ENCODE assay signal across 17 mouse cellular contexts in the genomic region with DNA sequence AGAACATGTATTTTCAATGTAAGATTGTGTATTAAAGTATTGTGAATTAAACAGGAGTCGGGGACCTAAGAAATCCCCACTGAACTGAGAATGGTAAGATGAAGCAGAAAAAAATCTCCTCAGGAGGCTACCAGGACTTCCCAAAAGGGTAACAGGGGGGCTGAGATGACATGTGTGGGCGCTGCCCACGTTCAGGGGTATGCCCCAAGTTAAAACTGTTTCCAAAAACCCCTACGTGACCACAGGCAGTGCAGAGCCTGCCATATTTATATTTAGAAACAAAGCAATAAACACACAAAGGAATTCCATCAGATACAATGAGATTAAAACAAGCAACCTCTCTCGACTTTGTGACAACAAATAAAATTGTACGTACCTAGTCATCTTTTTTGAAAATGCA. TPM values are rescaled to one million over a fixed set of nuclear protein-coding genes. Genes with fewer than 3 reads are reported as not detected.
A peak's percentile ranks its signal among the peaks of the same experiment; 100 is the strongest.
DNase-seq lines count a peak whose midpoint lies in the region; ATAC-seq and TF ChIP-seq lines count a peak whose summit lies in the region.
"Had no signal": no experiment of that assay in that cellular context is flagged by ENCODE, and none has a peak within 500 bp of the region (broad histone marks: within the 10 kb centered on the region; RNA-seq: fewer than 3 reads in every experiment).

No protein-coding gene starts in this region.

- peak; percentile 43 for ATAC-seq in inflammation-experienced regulatory T-cells, adult 6 months
- ATAC-seq: forebrain, embryonic 13.5 days; forebrain, embryonic 16.5 days had no signal

- dilution Hi-C loops in CH12.LX (cut with MboI; ENCODE audit: extremely low pct_ligation_motif_present, extremely low pct_unique_long_range_greater_than_20kb, low sequenced_read_pairs) = no loop called here

- H3K27ac ChIP-seq in CH12.LX (ENCODE audit: insufficient read depth, low read depth) = no peak overlapping the region
- H3K27ac ChIP-seq: embryonic facial prominence, embryonic 10.5 days; embryonic facial prominence, embryonic 12.5 days; forebrain, embryonic 13.5 days had no signal

- TF ChIP-seq CTCF in CH12.LX (conservative IDR thresholded peaks at IDR 0.05 in 1 of 2, IDR thresholded peaks at IDR 0.05 in 1 of 2; ENCODE audit: low read depth in 2 of 2, low read length in 2 of 2) = no peak

- peak overlapping the region; percentile 62 for H3K9ac ChIP-seq in CH12.LX (ENCODE audit: insufficient read depth, low read depth)
- H3K9ac ChIP-seq: embryonic facial prominence, embryonic 12.5 days; forebrain, embryonic 13.5 days had no signal

- no peak overlapping the region for H3K4me3 ChIP-seq in CH12.LX (replicated peaks in 1 of 3; ENCODE audit: low read depth in 2 of 3, low read length in 2 of 3, poor library complexity in 1 of 3)
- H3K4me3 ChIP-seq: embryonic facial prominence, embryonic 10.5 days; embryonic facial prominence, embryonic 12.5 days; forebrain, embryonic 13.5 days had no signal

- no peaks in the 10 kb centered on the region for H3K36me3 ChIP-seq in CH12.LX (replicated peaks in 1 of 2; ENCODE audit: control insufficient read depth in 1 of 2, insufficient read depth in 1 of 2, low read length in 1 of 2)
- H3K36me3 ChIP-seq: embryonic facial prominence, embryonic 10.5 days; embryonic facial prominence, embryonic 12.5 days had no signal

- TF ChIP-seq POLR2A in CH12.LX (IDR thresholded peaks at IDR 0.05; ENCODE audit: low read depth, low read length) = no peak

- in situ Hi-C loops in CH12.LX (cut with MboI; ENCODE audit: low pct_ligation_motif_present, low pct_unique_long_range_greater_than_20kb, low sequenced_read_pairs) = no loop called here

- H3K9me3 ChIP-seq in CH12.LX (replicated peaks; ENCODE audit: low read length) = no peaks in the 10 kb centered on the region
- H3K9me3 ChIP-seq: embryonic facial prominence, embryonic 10.5 days; embryonic facial prominence, embryonic 12.5 days; forebrain, embryonic 13.5 days had no signal

- H3K4me1 ChIP-seq in CH12.LX (ENCODE audit: control insufficient read depth in 1 of 2, insufficient read depth in 2 of 2) = peaks cover 23 to 82% of the 10 kb centered on the region in 2 experiments
- H3K4me1 ChIP-seq: forebrain, embryonic 13.5 days had no signal

- no peak for TF ChIP-seq RAD21 in CH12.LX (IDR thresholded peaks at IDR 0.05; ENCODE audit: low read depth, low read length)

- peak; percentile 69; the same call in 1 of the 2 replicates for TF ChIP-seq EP300 in CH12.LX (IDR thresholded peaks at IDR 0.05; ENCODE audit: low read length)

- no peaks in the 10 kb centered on the region for H3K79me2 ChIP-seq in CH12.LX (replicated peaks; ENCODE audit: control insufficient read depth, extremely low read depth, insufficient read depth, poor library complexity, severe bottlenecking)

- peak overlapping the region; percentile 62 for H3K4me2 ChIP-seq in CH12.LX (ENCODE audit: insufficient read depth, low read depth, poor library complexity, severe bottlenecking)
- H3K4me2 ChIP-seq: embryonic facial prominence, embryonic 12.5 days; forebrain, embryonic 13.5 days had no signal

- H3K27me3 ChIP-seq in CH12.LX (replicated peaks) = no peaks in the 10 kb centered on the region
- H3K27me3 ChIP-seq: embryonic facial prominence, embryonic 12.5 days; forebrain, embryonic 13.5 days had no signal

- DNase-seq in A20 (ENCODE audit: low read depth, low spot score) (peak; percentile 58), CH12.LX (ENCODE audit: extremely low read depth) (peak; percentile 51)
- no peak for DNase-seq in spleen, postnatal 10 days (ENCODE audit: low spot score in 2 of 2)
- DNase-seq in neural tube, embryonic 10.5 days (ENCODE audit: extremely low spot score, low spot score) = no peak
- no peak for DNase-seq in adrenal gland, adult 18-20 months (ENCODE audit: low spot score in 2 of 2)
- DNase-seq: adrenal gland, adult 8-10 months; adrenal gland, postnatal 14 days; cerebellum, adult 11-12 months; cerebellum, adult 2 months; cerebellum, adult 9-10 months; cerebellum, postnatal 10 days; cerebellum, postnatal 25 days had no signal

TF ChIP-seq in CH12.LX, 34 proteins besides CTCF, POLR2A, EP300 and RAD21:
- TF ChIP-seq ZNF384 (IDR thresholded peaks at IDR 0.05; ENCODE audit: low read depth, low read length) (peak; percentile 86), BHLHE40 (IDR thresholded peaks at IDR 0.05; ENCODE audit: low read depth, low read length) (peak; percentile 90), HCFC1 (IDR thresholded peaks at IDR 0.05; ENCODE audit: low read depth, low read length) (no peak), NRF1 (IDR thresholded peaks at IDR 0.05; ENCODE audit: low read depth, low read length) (0 out of 2 replicates have a peak, but pooled peaks have one; percentile 7), JUND (conservative IDR thresholded peaks at IDR 0.05; ENCODE audit: low read depth, low read length) (no peak), TCF12 (IDR thresholded peaks at IDR 0.05; ENCODE audit: low read depth, low read length) (peak; percentile 79), CHD2 (IDR thresholded peaks at IDR 0.05; ENCODE audit: low read length) (peak; percentile 61; the same call in 1 of the 2 replicates), ZC3H11A (IDR thresholded peaks at IDR 0.05; ENCODE audit: low read depth, low read length) (no peak), NELFE (IDR thresholded peaks at IDR 0.05; ENCODE audit: low read depth, low read length) (no peak), UBTF (IDR thresholded peaks at IDR 0.05; ENCODE audit: low read depth, low read length) (no peak), ZMIZ1 (IDR thresholded peaks at IDR 0.05; ENCODE audit: low read depth, low read length) (no peak), SIN3A (IDR thresholded peaks at IDR 0.05; ENCODE audit: low read length) (no peak; the same call in 1 of the 2 replicates), POLR2AphosphoS2 (IDR thresholded peaks at IDR 0.05; ENCODE audit: low read depth, low read length) (no peak), JUN (IDR thresholded peaks at IDR 0.05; ENCODE audit: insufficient read depth, low read depth, low read length) (no peak), IRF4 (IDR thresholded peaks at IDR 0.05; ENCODE audit: low read depth, low read length) (peak; percentile 79), MEF2A (IDR thresholded peaks at IDR 0.05; ENCODE audit: borderline replicate concordance, low read depth, low read length) (peak; percentile 98), MAX (IDR thresholded peaks at IDR 0.05; ENCODE audit: low read length) (no peak), MAZ (IDR thresholded peaks at IDR 0.05; ENCODE audit: low read depth, low read length) (no peak; the same call in 1 of the 2 replicates), ETS1 (conservative IDR thresholded peaks at IDR 0.05; ENCODE audit: low read depth, low read length) (peak; percentile 90), GABPA (IDR thresholded peaks at IDR 0.05; ENCODE audit: insufficient replicate concordance, low read depth, low read length) (no peak), KAT2A (IDR thresholded peaks at IDR 0.05; ENCODE audit: insufficient replicate concordance, low read length) (no peak), ZKSCAN1 (IDR thresholded peaks at IDR 0.05; ENCODE audit: borderline replicate concordance, low read depth, low read length) (no peak), SMC3 (IDR thresholded peaks at IDR 0.05; ENCODE audit: low read depth, low read length) (no peak), RCOR1 (conservative IDR thresholded peaks at IDR 0.05; ENCODE audit: low read depth, low read length) (peak; percentile 59; the same call in 1 of the 2 replicates), ELF1 (IDR thresholded peaks at IDR 0.05; ENCODE audit: low read depth, low read length) (peak; percentile 17; the same call in 1 of the 2 replicates), MYC (IDR thresholded peaks at IDR 0.05; ENCODE audit: low read depth, low read length) (no peak), PAX5 (IDR thresholded peaks at IDR 0.05; ENCODE audit: low read length) (no peak), MXI1 (IDR thresholded peaks at IDR 0.05; ENCODE audit: low read depth, low read length) (no peak), USF2 (conservative IDR thresholded peaks at IDR 0.05; ENCODE audit: low read depth, low read length) (no peak), CHD1 (IDR thresholded peaks at IDR 0.05; ENCODE audit: low read depth, low read length) (peak; percentile 63; the same call in 1 of the 2 replicates), MAFK (IDR thresholded peaks at IDR 0.05; ENCODE audit: insufficient replicate concordance, low read length) (0 out of 2 replicates have a peak, but pooled peaks have one; percentile 40), TBP (conservative IDR thresholded peaks at IDR 0.05; ENCODE audit: low read depth, low read length) (no peak), USF1 (IDR thresholded peaks at IDR 0.05; ENCODE audit: low read depth, low read length) (no peak), E2F4 (IDR thresholded peaks at IDR 0.05; ENCODE audit: insufficient replicate concordance, low read depth, low read length) (no peak)
TF ChIP-seq in CH12.LX: peak in this region for 12.

RNA-seq across cellular contexts. Expression of a gene that starts 31.9 kb away (rescaled TPM):
- 65.3 and 95.3 TPM in 2 replicates for total RNA-seq in CH12.LX (2012; rRNA removed)
- total RNA-seq in CH12.LX (2014; rRNA removed) = 38.8 and 51.7 TPM in 2 replicates
- polyA plus RNA-seq in CH12.LX (2012; ENCODE audit: insufficient read length, low read depth) = 21.4 and 24.6 TPM in 2 replicates
- polyA plus RNA-seq in inflammation-experienced regulatory T-cells, adult 6 months (2017; shearing (Covaris generic)) = 10 to 100 TPM; 41.2 to 50.7 (median 46.5) TPM
- 10 to 100 TPM in 1 of 2 experiments, 1 to 10 TPM in 1; 5.6 to 10.1 TPM for total RNA-seq in adrenal gland, adult 18-20 months (2021)

Comparison
In these comparisons a context has a peak if more than half of its experiments do, and no peak if none do; other contexts are left out.
1. DNase-seq: peak in A20 (single experiment) and CH12.LX (single experiment); none in spleen, postnatal 10 days (0 of 2), neural tube, embryonic 10.5 days (single experiment) and adrenal gland, adult 18-20 months (0 of 2).